Mouse (Mus musculus): ENCODE results near the gene Tgoln1.

DNA sequence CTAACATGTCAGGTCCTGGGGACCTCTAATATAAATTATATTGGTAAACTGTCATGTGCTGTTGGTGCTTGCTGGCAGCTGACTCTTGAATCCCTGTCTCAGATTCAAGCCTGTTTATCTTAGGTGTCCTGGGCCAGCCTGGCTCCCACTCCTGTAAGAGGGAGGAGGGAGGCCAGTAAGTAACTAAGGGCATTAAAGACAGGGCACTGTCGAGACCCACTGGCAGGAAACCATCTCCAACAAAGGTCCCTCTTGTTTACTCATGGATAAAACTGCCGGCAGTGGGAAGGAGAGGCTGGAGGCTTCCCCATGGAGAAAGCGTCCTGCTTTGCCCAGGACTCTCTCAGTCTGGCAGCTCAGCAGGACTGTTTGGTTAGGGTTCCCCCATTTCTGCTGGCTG is 45.0 kb downstream of the Tgoln1 start:
- TF ChIP-seq POLR2A (IDR thresholded peaks at IDR 0.05; ENCODE audit: control insufficient read depth, extremely low read depth, insufficient read depth, low read length, poor library complexity) (no peak), CTCF (IDR thresholded peaks at IDR 0.05; ENCODE audit: borderline replicate concordance, control insufficient read depth, extremely low read depth, insufficient read depth, low read length, poor library complexity) (no peak)

Measured in thymus, adult 2 months (tissue).